Mouse (Mus musculus): ENCODE measurements around the gene Hoxa9. TPM values are rescaled to one million over a fixed set of nuclear protein-coding genes. Genes with fewer than 3 reads are reported as not detected.

Hoxa9 gene
- polyA plus RNA-seq, 1 experiment from 2014 or later, result not detected

DNA sequence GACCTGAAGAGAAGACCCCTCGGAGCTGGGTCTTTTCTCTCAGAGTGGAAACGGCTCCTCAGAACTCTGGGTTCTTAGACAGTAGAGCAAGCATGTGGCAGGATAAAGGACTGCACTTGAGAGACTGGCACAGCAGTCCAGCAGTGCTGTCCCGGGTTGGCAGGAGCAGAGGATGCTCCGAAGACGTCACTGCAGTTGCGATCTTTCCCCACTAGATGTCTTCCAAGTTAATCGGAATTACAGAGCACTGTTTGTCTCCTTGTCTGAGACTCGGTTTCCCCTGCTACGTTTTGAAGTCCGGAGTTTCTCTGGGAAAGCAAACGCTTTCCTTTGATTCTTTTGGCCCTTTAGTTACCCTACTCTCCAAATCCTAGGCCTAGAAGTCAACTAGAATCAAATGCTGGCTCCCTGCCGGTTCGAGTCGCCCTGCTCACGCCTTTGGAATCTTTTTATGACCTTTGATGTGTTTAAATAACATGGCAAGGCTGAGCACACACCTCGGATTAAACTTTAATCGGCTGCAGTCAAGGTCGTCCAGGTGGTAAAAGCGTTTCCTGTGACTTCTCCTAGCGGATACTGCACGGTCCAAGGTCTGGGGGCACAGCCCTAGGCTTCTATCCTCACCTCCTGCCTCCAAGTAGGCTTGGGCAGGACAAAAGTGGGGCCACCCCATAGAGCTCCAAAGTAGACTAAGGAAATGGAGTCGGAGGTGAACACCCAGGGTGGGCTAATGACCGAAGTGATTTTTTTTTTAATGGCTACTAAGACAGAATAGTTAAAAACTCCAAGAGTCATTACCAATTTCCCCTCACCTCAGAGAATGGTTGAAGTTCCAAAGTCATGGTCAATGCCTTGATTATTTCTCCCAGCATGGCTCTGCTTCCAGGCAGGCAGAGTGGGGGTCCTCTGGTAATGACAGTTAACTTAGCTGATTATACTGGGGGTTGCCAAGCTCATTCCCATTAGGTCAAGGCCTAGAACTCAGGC is 39.9 kb upstream of the Hoxa9 start:
- ATAC-seq (ENCODE audit: low FRiP score, low TSS enrichment) (no peak), DNase-seq (peak; percentile 90)
- Histone ChIP-seq H3K9ac (replicated peaks; ENCODE audit: low read length) (no peak overlapping the region), H3K9me3 (ENCODE audit: control insufficient read depth, low read length) (no peaks in the 10 kb centered on the region), H3K36me3 (ENCODE audit: control insufficient read depth, insufficient read depth, low read length) (no peaks in the 10 kb centered on the region), H3K4me1 (ENCODE audit: control insufficient read depth, insufficient read depth, low read length) (no peaks in the 10 kb centered on the region), H3K4me3 (replicated peaks; ENCODE audit: low read depth, low read length) (no peak overlapping the region), H3K27me3 (ENCODE audit: control insufficient read depth, insufficient read depth, low read length) (peaks cover 97% of the 10 kb centered on the region), H3K4me2 (ENCODE audit: low read length) (no peak overlapping the region), H3K27ac (replicated peaks; ENCODE audit: low read depth, low read length) (no peak overlapping the region)
- WGBS, result 5% methylated on average over 23 of the region's 23 CpGs

DNA sequence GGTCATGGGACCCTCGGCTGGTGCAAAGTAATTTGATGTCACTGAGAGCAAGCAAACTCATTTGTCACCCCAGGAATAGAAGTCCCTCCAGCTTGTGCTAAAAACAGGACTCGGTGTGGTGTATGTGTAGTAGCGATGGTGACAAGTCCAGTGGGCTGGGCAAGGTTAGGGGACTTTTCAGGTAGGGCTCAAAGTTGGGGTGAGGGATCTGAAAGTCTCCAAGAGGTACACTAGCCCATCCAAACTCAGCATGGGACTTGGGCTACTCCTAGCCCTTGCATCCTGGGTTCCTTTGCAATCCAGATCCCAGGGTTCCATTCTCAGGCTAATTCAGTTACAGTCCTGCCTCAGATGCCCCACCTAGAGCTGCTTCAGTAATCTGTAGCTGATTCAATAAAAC is 37.9 kb upstream of the Hoxa9 start:
- H3K27me3 ChIP-seq (ENCODE audit: control insufficient read depth, insufficient read depth, low read length), result peaks cover 97% of the 10 kb centered on the region
- ATAC-seq (ENCODE audit: low FRiP score, low TSS enrichment) (no peak), DNase-seq (no peak)
- no peaks in the 10 kb centered on the region for H3K9me3 ChIP-seq (ENCODE audit: control insufficient read depth, low read length)
- H3K4me2 ChIP-seq (ENCODE audit: low read length), result no peak overlapping the region
- no peak overlapping the region for H3K4me3 ChIP-seq (replicated peaks; ENCODE audit: low read depth, low read length)
- H3K27ac ChIP-seq (replicated peaks; ENCODE audit: low read depth, low read length), result no peak overlapping the region
- WGBS, result 4% methylated on average over 3 of the region's 3 CpGs
- no peak overlapping the region for H3K9ac ChIP-seq (replicated peaks; ENCODE audit: low read length)
- no peaks in the 10 kb centered on the region for H3K36me3 ChIP-seq (ENCODE audit: control insufficient read depth, insufficient read depth, low read length)
- H3K4me1 ChIP-seq (ENCODE audit: control insufficient read depth, insufficient read depth, low read length), result no peaks in the 10 kb centered on the region

DNA sequence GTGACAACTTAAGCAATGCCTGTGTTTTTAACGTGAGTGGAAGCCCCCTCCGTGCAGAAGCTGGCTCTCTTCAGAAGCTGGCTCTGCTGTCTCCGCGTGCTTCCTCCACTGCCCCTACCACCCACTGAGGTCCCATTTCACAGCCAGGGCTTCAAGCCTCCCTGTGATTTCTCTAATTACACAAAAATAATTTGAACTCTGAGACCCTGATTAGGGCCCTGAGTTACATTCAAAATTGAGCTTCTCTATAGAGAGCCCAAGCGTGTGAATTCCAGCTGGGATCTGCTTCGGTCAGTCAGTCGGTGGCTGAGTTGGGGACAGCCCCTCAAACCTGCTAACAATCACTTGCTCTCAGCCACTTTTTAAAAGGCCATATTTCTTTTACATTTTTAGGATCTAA is 37.5 kb upstream of the Hoxa9 start:
- no peaks in the 10 kb centered on the region for H3K36me3 ChIP-seq (ENCODE audit: control insufficient read depth, insufficient read depth, low read length)
- no peak overlapping the region for H3K9ac ChIP-seq (replicated peaks; ENCODE audit: low read length)
- H3K4me3 ChIP-seq (replicated peaks; ENCODE audit: low read depth, low read length), result no peak overlapping the region
- peaks cover 97% of the 10 kb centered on the region for H3K27me3 ChIP-seq (ENCODE audit: control insufficient read depth, insufficient read depth, low read length)
- no peak overlapping the region for H3K4me2 ChIP-seq (ENCODE audit: low read length)
- DNase-seq, result no peak
- H3K27ac ChIP-seq (replicated peaks; ENCODE audit: low read depth, low read length), result no peak overlapping the region
- 2% methylated on average over 7 of the region's 7 CpGs for WGBS
- ATAC-seq (ENCODE audit: low FRiP score, low TSS enrichment), result no peak
- no peaks in the 10 kb centered on the region for H3K4me1 ChIP-seq (ENCODE audit: control insufficient read depth, insufficient read depth, low read length)
- no peaks in the 10 kb centered on the region for H3K9me3 ChIP-seq (ENCODE audit: control insufficient read depth, low read length)

DNA sequence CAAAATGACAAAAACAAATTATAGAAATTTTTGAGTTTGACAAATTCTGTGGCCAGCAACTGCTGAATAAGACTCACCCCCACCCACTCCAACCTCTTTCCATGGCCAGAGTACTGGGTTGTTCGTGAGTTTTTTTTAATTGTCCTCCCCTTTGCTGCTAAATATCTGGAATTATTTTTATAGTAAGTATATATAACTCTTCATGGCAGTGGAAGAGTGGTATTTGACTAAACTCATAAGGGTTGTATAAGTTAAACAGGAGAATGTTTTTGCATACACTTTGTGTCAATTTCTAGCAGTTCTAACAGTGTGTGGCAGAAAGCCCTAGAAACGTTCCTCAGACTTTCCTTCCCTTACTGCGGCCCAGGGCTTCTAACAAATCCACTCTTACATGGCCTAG is 36.8 kb upstream of the Hoxa9 start:
- Histone ChIP-seq H3K36me3 (ENCODE audit: control insufficient read depth, insufficient read depth, low read length) (no peaks in the 10 kb centered on the region), H3K4me3 (replicated peaks; ENCODE audit: low read depth, low read length) (no peak overlapping the region), H3K4me2 (ENCODE audit: low read length) (no peak overlapping the region), H3K4me1 (ENCODE audit: control insufficient read depth, insufficient read depth, low read length) (no peaks in the 10 kb centered on the region), H3K27ac (replicated peaks; ENCODE audit: low read depth, low read length) (no peak overlapping the region), H3K27me3 (ENCODE audit: control insufficient read depth, insufficient read depth, low read length) (peaks cover 97% of the 10 kb centered on the region), H3K9ac (replicated peaks; ENCODE audit: low read length) (no peak overlapping the region), H3K9me3 (ENCODE audit: control insufficient read depth, low read length) (no peaks in the 10 kb centered on the region)
- 6% methylated on average over 3 of the region's 3 CpGs for WGBS
- DNase-seq (no peak), ATAC-seq (ENCODE audit: low FRiP score, low TSS enrichment) (no peak)

DNA sequence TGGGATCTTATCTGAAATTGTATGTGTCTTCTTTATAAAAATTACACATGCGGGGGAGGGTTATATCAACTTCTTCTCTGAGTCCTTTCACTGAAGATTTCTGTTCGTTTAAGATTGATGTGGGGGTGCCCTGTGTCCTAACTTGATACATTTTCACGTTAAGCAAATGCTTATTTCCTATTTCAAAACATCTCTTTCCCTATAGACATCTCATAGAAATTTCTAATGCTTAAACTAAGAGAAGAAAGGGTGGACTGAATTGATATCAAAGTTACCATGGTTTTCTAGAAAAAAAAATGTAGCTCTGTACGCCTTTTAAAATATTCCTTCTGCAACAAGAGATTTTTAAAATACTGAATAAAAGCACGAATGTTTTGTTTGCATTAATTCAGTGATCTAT is 36.3 kb upstream of the Hoxa9 start:
- Histone ChIP-seq H3K4me2 (ENCODE audit: low read length) (no peak overlapping the region), H3K4me1 (ENCODE audit: control insufficient read depth, insufficient read depth, low read length) (no peaks in the 10 kb centered on the region), H3K9ac (replicated peaks; ENCODE audit: low read length) (no peak overlapping the region), H3K36me3 (ENCODE audit: control insufficient read depth, insufficient read depth, low read length) (no peaks in the 10 kb centered on the region), H3K27me3 (ENCODE audit: control insufficient read depth, insufficient read depth, low read length) (peaks cover 97% of the 10 kb centered on the region), H3K27ac (replicated peaks; ENCODE audit: low read depth, low read length) (no peak overlapping the region), H3K4me3 (replicated peaks; ENCODE audit: low read depth, low read length) (no peak overlapping the region), H3K9me3 (ENCODE audit: control insufficient read depth, low read length) (no peaks in the 10 kb centered on the region)
- 11% methylated on average over 5 of the region's 5 CpGs for WGBS
- DNase-seq (peak; percentile 16), ATAC-seq (ENCODE audit: low FRiP score, low TSS enrichment) (no peak)

DNA sequence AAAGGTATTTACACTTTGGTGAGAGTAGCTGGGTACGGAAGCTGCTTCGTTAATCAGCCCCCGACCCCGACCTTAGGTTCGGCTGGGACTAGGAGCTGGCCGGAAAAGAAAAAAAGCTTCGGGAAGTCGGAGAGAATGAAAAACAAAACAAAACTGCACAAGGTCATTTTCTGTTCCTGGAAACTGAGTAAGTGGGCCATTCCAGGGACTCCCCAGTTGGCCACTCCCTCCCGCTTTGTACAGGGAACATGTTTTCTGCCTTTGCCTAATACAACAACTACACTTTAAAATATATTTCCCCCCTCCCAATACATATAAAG is 35.7 kb upstream of the Hoxa9 start:
- H3K4me3 ChIP-seq (replicated peaks; ENCODE audit: low read depth, low read length), result no peak overlapping the region
- H3K36me3 ChIP-seq (ENCODE audit: control insufficient read depth, insufficient read depth, low read length), result no peaks in the 10 kb centered on the region
- WGBS, result under 1% methylated on average over 9 of the region's 9 CpGs
- H3K4me2 ChIP-seq (ENCODE audit: low read length), result no peak overlapping the region
- DNase-seq (no peak), ATAC-seq (ENCODE audit: low FRiP score, low TSS enrichment) (no peak)
- H3K27ac ChIP-seq (replicated peaks; ENCODE audit: low read depth, low read length), result no peak overlapping the region
- H3K9ac ChIP-seq (replicated peaks; ENCODE audit: low read length), result no peak overlapping the region
- H3K4me1 ChIP-seq (ENCODE audit: control insufficient read depth, insufficient read depth, low read length), result no peaks in the 10 kb centered on the region
- no peaks in the 10 kb centered on the region for H3K9me3 ChIP-seq (ENCODE audit: control insufficient read depth, low read length)
- H3K27me3 ChIP-seq (ENCODE audit: control insufficient read depth, insufficient read depth, low read length), result peaks cover 99% of the 10 kb centered on the region

DNA sequence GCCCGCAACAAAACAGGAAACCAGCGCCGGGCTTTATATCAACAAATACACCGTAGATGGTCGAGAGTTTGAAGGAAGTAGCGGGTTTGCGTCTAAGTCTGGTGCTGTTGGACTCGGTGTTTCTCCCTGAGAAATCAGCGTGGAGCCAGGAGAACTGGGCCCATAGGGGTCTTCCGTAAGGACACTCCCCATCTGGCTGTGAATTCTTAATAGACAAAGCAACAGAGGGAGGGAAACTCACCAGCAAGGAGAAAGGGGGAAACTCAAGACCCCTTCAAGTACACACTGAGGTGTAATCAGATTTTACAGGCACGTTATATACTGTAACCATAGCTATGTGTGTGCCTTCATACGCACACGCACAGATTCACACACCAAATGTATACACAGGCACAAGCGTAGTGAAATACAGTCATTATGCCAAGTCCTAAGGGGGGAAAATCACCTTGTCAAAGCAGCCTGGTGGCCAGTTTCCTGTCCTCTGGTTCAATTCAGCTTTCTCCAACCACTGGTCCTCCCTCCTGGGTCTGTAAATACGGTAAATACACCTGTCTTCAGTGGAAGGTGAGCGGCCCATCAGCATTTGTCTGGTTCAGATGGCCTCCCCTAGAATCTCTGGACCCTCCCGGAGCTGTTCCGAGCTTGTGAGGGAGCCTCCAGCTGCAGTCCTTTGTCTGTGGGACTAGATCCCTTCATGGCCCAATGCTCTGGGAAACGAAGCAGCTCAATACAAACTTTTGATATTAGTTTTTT is 35.2 kb upstream of the Hoxa9 start:
- Histone ChIP-seq H3K27me3 (ENCODE audit: control insufficient read depth, insufficient read depth, low read length) (peaks cover 99% of the 10 kb centered on the region), H3K4me1 (ENCODE audit: control insufficient read depth, insufficient read depth, low read length) (no peaks in the 10 kb centered on the region), H3K9me3 (ENCODE audit: control insufficient read depth, low read length) (no peaks in the 10 kb centered on the region), H3K27ac (replicated peaks; ENCODE audit: low read depth, low read length) (no peak overlapping the region), H3K36me3 (ENCODE audit: control insufficient read depth, insufficient read depth, low read length) (no peaks in the 10 kb centered on the region), H3K4me3 (replicated peaks; ENCODE audit: low read depth, low read length) (no peak overlapping the region), H3K4me2 (ENCODE audit: low read length) (no peak overlapping the region), H3K9ac (replicated peaks; ENCODE audit: low read length) (no peak overlapping the region)
- WGBS, result under 1% methylated on average over 19 of the region's 19 CpGs
- peak; percentile 31 for DNase-seq
- no peak for ATAC-seq (ENCODE audit: low FRiP score, low TSS enrichment)

DNA sequence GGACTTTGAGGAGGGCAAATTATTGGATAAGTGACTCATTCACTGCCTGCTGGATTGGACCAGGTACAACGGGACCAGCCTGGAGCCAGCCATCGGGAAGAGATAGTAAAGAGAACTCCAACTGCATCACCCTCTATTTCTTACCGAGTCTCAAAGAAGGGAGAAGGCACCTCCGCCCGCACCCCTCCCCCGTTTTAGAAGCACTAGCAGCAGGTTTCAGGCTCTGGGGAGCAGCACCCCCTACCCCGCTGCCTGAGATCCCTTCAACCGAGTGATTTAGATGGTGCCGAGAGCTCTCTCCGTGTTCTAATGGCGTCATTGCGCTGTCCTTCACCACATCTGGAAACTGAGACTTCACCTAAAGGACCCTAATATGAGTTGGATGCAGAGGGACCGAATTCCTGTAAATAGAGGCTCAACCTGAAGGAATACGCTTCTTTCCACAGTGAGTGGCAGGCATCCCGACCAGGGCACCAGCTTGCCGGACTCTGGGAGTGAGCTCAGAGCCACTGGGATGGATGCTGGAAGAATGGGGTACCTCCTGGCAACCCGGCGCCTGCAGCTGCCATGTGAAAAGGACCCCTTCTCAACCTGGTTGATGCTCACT is 34.5 kb upstream of the Hoxa9 start:
- no peaks in the 10 kb centered on the region for H3K36me3 ChIP-seq (ENCODE audit: control insufficient read depth, insufficient read depth, low read length)
- H3K27me3 ChIP-seq (ENCODE audit: control insufficient read depth, insufficient read depth, low read length), result peaks cover 96% of the 10 kb centered on the region
- H3K27ac ChIP-seq (replicated peaks; ENCODE audit: low read depth, low read length), result no peak overlapping the region
- H3K9me3 ChIP-seq (ENCODE audit: control insufficient read depth, low read length), result no peaks in the 10 kb centered on the region
- H3K4me2 ChIP-seq (ENCODE audit: low read length), result no peak overlapping the region
- DNase-seq (peak; percentile 7), ATAC-seq (ENCODE audit: low FRiP score, low TSS enrichment) (no peak)
- 2% methylated on average over 18 of the region's 18 CpGs for WGBS
- no peak overlapping the region for H3K4me3 ChIP-seq (replicated peaks; ENCODE audit: low read depth, low read length)
- H3K9ac ChIP-seq (replicated peaks; ENCODE audit: low read length), result no peak overlapping the region
- no peaks in the 10 kb centered on the region for H3K4me1 ChIP-seq (ENCODE audit: control insufficient read depth, insufficient read depth, low read length)
